Mouse (Mus musculus): ENCODE measurements around the gene Copg2. TPM values are rescaled to one million over a fixed set of nuclear protein-coding genes. Genes with fewer than 3 reads are reported as not detected.

The Copg2 gene
- polyA plus RNA-seq, 1 experiment from 2014 or later = 26.8 TPM

GRCm38 (mm10) chr6:30739177-30739747 lies 157.3 kb downstream of the Copg2 start:
- no peak for ATAC-seq
- H3K27me3 ChIP-seq (ENCODE audit: control insufficient read depth, insufficient read depth, low read depth, low read length) = no peaks in the 10 kb centered on the region
- 52% methylated on average over 10 of the region's 10 CpGs for WGBS

DNA sequence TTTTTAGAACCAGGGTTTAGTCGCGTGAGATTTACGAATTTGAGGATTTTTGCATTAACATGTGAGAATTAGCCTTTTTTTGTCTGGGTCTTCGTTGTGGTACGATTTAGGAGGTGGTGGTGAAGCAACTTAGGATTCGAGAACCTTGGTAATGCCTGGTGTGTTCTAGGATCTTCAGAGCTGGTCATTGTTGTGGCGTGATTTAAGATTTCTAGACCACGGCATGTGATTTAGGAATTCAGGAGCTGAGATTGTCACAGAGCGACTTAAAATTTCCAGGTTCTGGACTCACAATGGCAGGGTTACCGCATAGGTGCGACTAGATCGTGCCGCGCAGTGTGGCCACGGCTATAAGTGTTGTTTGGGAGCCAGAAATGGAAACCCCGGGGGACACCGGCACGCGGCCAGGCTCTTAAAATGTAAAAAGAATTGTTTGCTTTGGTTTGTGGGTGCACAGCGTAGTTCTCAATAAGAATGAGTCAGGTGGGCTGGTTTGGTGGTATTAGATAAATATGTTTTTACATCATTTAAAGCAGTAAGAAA lies 158.1 kb downstream of the Copg2 start:
- H3K9ac ChIP-seq (ENCODE audit: low read depth, low read length) = peak overlapping the region; percentile 84
- peak overlapping the region; percentile 57 for H3K4me2 ChIP-seq (ENCODE audit: low read length)
- ATAC-seq = no peak
- peaks cover 13% of the 10 kb centered on the region for H3K36me3 ChIP-seq (ENCODE audit: control insufficient read depth, insufficient read depth, low read length)
- peaks cover 18% of the 10 kb centered on the region for H3K4me1 ChIP-seq (ENCODE audit: control insufficient read depth, insufficient read depth, low read length)
- 46% methylated on average over 20 of the region's 20 CpGs for WGBS
- peaks cover 28% of the 10 kb centered on the region for H3K9me3 ChIP-seq (replicated peaks; ENCODE audit: control insufficient read depth, low read length, poor library complexity, severe bottlenecking)
- H3K4me3 ChIP-seq (ENCODE audit: low read depth, low read length) = peak overlapping the region; percentile 65
- no peaks in the 10 kb centered on the region for H3K27me3 ChIP-seq (ENCODE audit: control insufficient read depth, insufficient read depth, low read depth, low read length)
- H3K27ac ChIP-seq (ENCODE audit: low read length) = peak overlapping the region; percentile 91

More at GRCm38 (mm10) chr6:30739177-30739747, 157.3 kb downstream of the Copg2 start:
- H3K27ac ChIP-seq (ENCODE audit: low read length) = peak overlapping the region; percentile 91
- H3K9ac ChIP-seq (ENCODE audit: low read depth, low read length) = peak overlapping the region; percentile 64
- peaks cover 28% of the 10 kb centered on the region for H3K9me3 ChIP-seq (replicated peaks; ENCODE audit: control insufficient read depth, low read length, poor library complexity, severe bottlenecking)
- peak overlapping the region; percentile 65 for H3K4me3 ChIP-seq (ENCODE audit: low read depth, low read length)
- peaks cover 19% of the 10 kb centered on the region for H3K36me3 ChIP-seq (ENCODE audit: control insufficient read depth, insufficient read depth, low read length)
- H3K4me2 ChIP-seq (ENCODE audit: low read length) = peak overlapping the region; percentile 57
- H3K4me1 ChIP-seq (ENCODE audit: control insufficient read depth, insufficient read depth, low read length) = peaks cover 13% of the 10 kb centered on the region

- peak overlapping the region; percentile 65 for H3K4me3 ChIP-seq (ENCODE audit: low read depth, low read length)
- H3K27me3 ChIP-seq (ENCODE audit: control insufficient read depth, insufficient read depth, low read depth, low read length) = no peaks in the 10 kb centered on the region
- H3K4me1 ChIP-seq (ENCODE audit: control insufficient read depth, insufficient read depth, low read length) = peaks cover 22% of the 10 kb centered on the region
- peaks cover 8% of the 10 kb centered on the region; the same call in 1 of the 2 replicates for H3K36me3 ChIP-seq (ENCODE audit: control insufficient read depth, insufficient read depth, low read length)
- peaks cover 28% of the 10 kb centered on the region for H3K9me3 ChIP-seq (replicated peaks; ENCODE audit: control insufficient read depth, low read length, poor library complexity, severe bottlenecking)
- H3K27ac ChIP-seq (ENCODE audit: low read length) = peak overlapping the region; percentile 91
- peak overlapping the region; percentile 57 for H3K4me2 ChIP-seq (ENCODE audit: low read length)
- H3K9ac ChIP-seq (ENCODE audit: low read depth, low read length) = peak overlapping the region; percentile 84
- ATAC-seq = peak; percentile 74
- 51% methylated on average over 63 of the region's 66 CpGs for WGBS
Observed at GRCm38 (mm10) chr6:30737548-30738463, 158.8 kb downstream of the Copg2 start.

- WGBS = 50% methylated on average over 29 of the region's 29 CpGs
- peaks cover 22% of the 10 kb centered on the region for H3K4me1 ChIP-seq (ENCODE audit: control insufficient read depth, insufficient read depth, low read length)
- H3K27me3 ChIP-seq (ENCODE audit: control insufficient read depth, insufficient read depth, low read depth, low read length) = no peaks in the 10 kb centered on the region
- H3K9ac ChIP-seq (ENCODE audit: low read depth, low read length) = peak overlapping the region; percentile 84
- peak overlapping the region; percentile 65 for H3K4me3 ChIP-seq (ENCODE audit: low read depth, low read length)
- peak; percentile 82 for ATAC-seq
- peaks cover 28% of the 10 kb centered on the region for H3K9me3 ChIP-seq (replicated peaks; ENCODE audit: control insufficient read depth, low read length, poor library complexity, severe bottlenecking)
- H3K4me2 ChIP-seq (ENCODE audit: low read length) = peak overlapping the region; percentile 57
- H3K36me3 ChIP-seq (ENCODE audit: control insufficient read depth, insufficient read depth, low read length) = 0 out of 2 replicates have a peak, but pooled peaks cover 3% of the 10 kb centered on the region
- peak overlapping the region; percentile 91 for H3K27ac ChIP-seq (ENCODE audit: low read length)
Observed at GRCm38 (mm10) chr6:30736864-30737547, 159.6 kb downstream of the Copg2 start.

- Histone ChIP-seq H3K4me1 (ENCODE audit: control insufficient read depth, insufficient read depth, low read length) (peaks cover 22% of the 10 kb centered on the region), H3K9me3 (replicated peaks; ENCODE audit: control insufficient read depth, low read length, poor library complexity, severe bottlenecking) (peaks cover 28% of the 10 kb centered on the region), H3K4me2 (ENCODE audit: low read length) (peak overlapping the region; percentile 57), H3K27me3 (ENCODE audit: control insufficient read depth, insufficient read depth, low read depth, low read length) (no peaks in the 10 kb centered on the region), H3K36me3 (ENCODE audit: control insufficient read depth, insufficient read depth, low read length) (0 out of 2 replicates have a peak, but pooled peaks cover 3% of the 10 kb centered on the region), H3K9ac (ENCODE audit: low read depth, low read length) (peak overlapping the region; percentile 84; the same call in 1 of the 2 replicates), H3K27ac (ENCODE audit: low read length) (peak overlapping the region; percentile 91), H3K4me3 (ENCODE audit: low read depth, low read length) (no peak overlapping the region; the same call in 1 of the 2 replicates)
- no peak for ATAC-seq
- 50% methylated on average over 13 of the region's 13 CpGs for WGBS
Observed at GRCm38 (mm10) chr6:30736372-30736762, 160.2 kb downstream of the Copg2 start.

- Histone ChIP-seq H3K36me3 (ENCODE audit: control insufficient read depth, insufficient read depth, low read length) (0 out of 2 replicates have a peak, but pooled peaks cover 3% of the 10 kb centered on the region), H3K4me2 (ENCODE audit: low read length) (peak overlapping the region; percentile 57), H3K27ac (ENCODE audit: low read length) (peak overlapping the region; percentile 91), H3K27me3 (ENCODE audit: control insufficient read depth, insufficient read depth, low read depth, low read length) (no peaks in the 10 kb centered on the region), H3K4me1 (ENCODE audit: control insufficient read depth, insufficient read depth, low read length) (peaks cover 22% of the 10 kb centered on the region), H3K4me3 (ENCODE audit: low read depth, low read length) (no peak overlapping the region), H3K9me3 (replicated peaks; ENCODE audit: control insufficient read depth, low read length, poor library complexity, severe bottlenecking) (peaks cover 28% of the 10 kb centered on the region), H3K9ac (ENCODE audit: low read depth, low read length) (peak overlapping the region; percentile 1; the same call in 1 of the 2 replicates)
- WGBS = 52% methylated on average over 15 of the region's 15 CpGs
- ATAC-seq = no peak
Observed at GRCm38 (mm10) chr6:30735728-30736371, 160.7 kb downstream of the Copg2 start.

- Histone ChIP-seq H3K4me3 (ENCODE audit: low read depth, low read length) (no peak overlapping the region), H3K4me1 (ENCODE audit: control insufficient read depth, insufficient read depth, low read length) (peaks cover 19% of the 10 kb centered on the region), H3K27me3 (ENCODE audit: control insufficient read depth, insufficient read depth, low read depth, low read length) (no peaks in the 10 kb centered on the region), H3K9ac (ENCODE audit: low read depth, low read length) (peak overlapping the region; percentile 1; the same call in 1 of the 2 replicates), H3K36me3 (ENCODE audit: control insufficient read depth, insufficient read depth, low read length) (no peaks in the 10 kb centered on the region), H3K4me2 (ENCODE audit: low read length) (peak overlapping the region; percentile 19), H3K9me3 (replicated peaks; ENCODE audit: control insufficient read depth, low read length, poor library complexity, severe bottlenecking) (peaks cover 28% of the 10 kb centered on the region), H3K27ac (ENCODE audit: low read length) (peak overlapping the region; percentile 91)
- no peak for ATAC-seq
- WGBS = 50% methylated on average over 22 of the region's 22 CpGs
Observed at GRCm38 (mm10) chr6:30734988-30735727, 161.4 kb downstream of the Copg2 start.
